Mouse (Mus musculus): Measurements from ENCODE around the gene Tagap.
"Not testable (repeated sequence)": the region's sequence is repeated elsewhere in the genome, so short reads cannot be mapped to it uniquely, and the experiment has no call there.

The Tagap gene

DNA sequence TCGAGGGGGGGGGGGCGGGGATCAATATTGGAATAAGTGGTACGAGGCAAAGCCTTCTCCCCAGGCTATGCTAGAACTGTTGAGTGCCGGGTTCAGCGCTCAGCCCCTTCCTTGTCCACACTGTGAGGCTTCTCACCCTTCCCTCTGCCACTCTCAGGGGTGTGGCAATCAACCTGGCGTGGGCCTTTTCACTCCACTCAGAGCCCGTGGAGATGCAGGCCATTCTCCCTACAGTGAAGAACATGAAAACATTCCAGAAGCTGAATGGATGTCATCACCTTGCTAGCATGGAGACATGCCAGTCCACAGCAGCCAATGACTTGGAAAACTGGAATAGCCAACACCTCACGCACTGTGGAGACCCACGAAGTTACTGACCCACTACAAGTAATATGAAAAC lies 10.0 kb upstream of the Tagap start:
- no peak for DNase-seq

DNA sequence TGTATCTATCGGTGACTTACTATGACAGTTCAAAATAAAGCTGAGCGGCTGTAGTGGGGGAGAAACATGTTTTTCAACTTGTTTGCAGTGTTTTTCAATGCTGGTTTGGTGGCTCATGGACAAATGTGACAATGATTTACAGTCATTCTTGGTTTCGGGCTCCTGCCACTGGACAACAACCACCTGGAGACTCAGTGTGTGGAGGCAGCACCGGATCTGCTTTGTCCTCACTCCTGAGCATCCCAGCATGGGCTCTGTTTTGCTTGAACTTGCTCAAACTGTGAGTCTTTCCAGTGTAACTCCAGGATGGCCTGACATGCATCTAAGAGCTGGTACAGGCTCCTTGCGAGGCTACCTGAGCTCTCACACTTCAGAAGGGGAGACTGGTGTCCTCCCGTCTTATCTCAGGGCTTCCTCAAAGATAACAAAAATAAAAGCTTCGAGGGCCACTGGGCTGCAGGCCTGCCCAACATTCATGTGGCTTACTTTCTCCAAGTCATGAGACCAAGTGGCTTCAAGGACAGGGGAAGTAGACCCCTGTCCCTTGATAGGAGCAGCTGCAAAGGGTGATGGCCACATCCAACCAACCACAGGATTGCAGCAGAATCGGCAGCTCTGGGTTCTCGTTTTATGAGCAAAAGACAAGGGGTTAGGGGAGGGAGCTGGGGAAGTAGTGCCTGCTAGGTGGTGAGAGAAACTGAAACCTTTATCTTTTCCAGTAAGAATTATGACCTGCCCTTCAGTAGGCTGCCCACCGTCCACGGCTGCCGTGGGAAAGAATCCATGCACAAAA lies 8.8 kb upstream of the Tagap start:
- DNase-seq, result no peak

DNA sequence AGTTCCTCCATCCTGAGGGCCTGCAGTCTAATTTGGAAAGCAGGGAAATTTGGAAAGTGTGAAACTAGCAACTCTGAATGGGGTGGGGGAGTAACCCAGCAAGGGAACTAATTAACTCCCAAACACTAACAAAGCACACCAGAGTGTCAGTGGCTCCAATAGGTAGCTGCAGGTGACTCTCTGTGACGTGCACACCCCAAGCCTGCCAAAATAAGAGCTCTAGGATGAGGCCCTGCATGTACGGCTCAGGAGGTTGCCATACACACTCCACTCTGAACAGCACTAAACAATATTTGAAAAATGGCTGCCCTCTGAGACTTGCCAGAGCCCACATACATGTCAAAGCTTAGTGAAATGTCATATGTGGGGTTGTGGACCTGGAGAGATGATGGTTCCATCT lies 7.4 kb upstream of the Tagap start:
- no peak for DNase-seq

- no peak for DNase-seq
Observed at GRCm38 (mm10) chr17:7919209-7919608, 6.6 kb upstream of the Tagap start.

DNA sequence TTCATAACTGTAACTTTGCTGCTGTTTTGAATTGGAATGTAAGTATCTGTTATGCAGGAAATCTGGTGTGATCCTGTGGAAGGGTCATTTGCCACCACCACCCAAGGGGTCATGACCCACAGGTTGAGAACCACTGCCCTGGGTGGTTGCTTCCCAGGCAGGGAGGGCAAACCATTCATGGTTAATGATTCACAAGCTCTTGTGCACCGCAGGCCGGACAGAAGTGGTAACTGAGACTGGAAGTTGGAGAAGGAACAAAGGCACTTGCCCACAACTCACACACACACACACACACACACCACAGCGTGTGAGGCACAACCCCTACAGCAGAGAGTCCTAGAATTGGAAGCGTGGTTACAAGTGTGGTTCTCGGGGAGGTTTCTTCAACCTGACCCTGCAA lies 3.2 kb upstream of the Tagap start:
- DNase-seq, result peak; percentile 57 to 66

- DNase-seq, result no peak
Observed at GRCm38 (mm10) chr17:7924185-7924725, 1.5 kb upstream of the Tagap start.

GRCm38 (mm10) chr17:7927582-7928535 lies 2.1 kb downstream of the Tagap start:
- peak; percentile 74 to 87 for DNase-seq

- DNase-seq, result no peak
Observed at GRCm38 (mm10) chr17:7928662-7929061, 2.9 kb downstream of the Tagap start.

DNA sequence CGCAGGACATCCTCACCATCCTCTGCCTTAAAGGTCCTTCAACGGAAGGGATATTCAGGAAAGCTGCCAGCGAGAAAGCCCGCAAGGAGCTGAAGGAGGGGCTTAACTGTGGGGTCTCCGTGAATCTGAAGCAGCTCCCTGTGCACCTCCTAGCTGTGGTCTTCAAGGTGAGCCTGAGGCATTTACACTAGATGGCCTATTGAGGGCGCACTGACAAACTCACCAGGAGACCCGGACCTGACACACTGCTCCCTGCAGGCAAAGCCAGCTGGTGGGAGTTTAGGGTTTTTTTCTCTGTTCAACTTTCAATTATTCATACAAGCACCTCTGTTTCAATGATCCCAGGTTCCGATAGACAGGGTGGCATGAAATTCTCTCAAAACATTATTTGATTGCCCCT lies 3.5 kb downstream of the Tagap start:
- DNase-seq, result no peak

DNA sequence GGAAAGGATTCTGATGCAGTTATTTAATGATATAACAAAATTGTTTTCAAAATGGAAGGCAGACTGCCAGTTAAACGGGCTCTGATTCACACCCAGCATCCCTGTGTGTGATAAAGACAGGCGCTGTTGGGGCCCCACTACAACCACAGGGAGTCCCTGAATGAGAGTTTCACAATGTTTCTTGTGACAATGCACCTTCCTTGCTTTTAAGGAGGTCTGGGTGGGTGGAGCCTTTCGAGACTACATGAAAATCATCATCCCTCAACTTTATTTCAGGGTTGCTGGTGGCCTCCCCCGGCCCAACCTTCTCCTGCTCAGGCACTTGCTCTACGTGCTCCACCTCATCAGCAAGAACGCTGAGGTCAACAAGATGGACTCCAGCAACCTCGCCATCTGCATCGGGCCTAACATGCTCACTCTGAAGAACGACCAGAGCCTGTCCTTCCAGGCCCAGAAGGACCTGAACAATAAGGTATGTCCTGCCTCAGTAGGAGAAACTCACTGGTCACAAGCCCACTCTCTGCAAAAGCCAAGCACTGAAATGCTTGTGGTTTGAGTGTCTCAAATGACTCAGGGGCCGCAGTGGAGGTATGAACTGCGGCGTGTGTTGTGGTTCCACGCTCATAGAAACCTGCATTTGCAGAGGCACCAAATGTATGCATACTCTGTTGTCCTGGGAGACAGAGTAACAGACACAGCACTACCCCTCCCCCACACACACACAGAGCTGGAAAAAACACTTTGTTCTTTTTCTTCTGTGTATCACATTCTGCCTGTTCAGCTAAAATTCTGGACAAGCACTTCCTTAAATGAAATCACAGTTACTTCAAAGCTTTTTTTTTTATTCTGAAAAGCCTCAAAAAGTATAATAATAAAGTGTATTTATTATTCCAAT lies 5.5 kb downstream of the Tagap start:
- DNase-seq, result no peak

- DNase-seq, result not testable (repeated sequence)
Observed at GRCm38 (mm10) chr17:7932121-7932520, 6.3 kb downstream of the Tagap start.

GRCm38 (mm10) chr17:7939640-7940039 lies 13.8 kb downstream of the Tagap start:
- DNase-seq, result peak in 1 of 2 experiments; percentile 53

- peak; percentile 93 for DNase-seq
Observed at GRCm38 (mm10) chr17:7945117-7946052, 19.6 kb downstream of the Tagap start, which contains the start of gene Rsph3a. Rsph3a (plus strand) TSS chr17:7945614.

- not testable (repeated sequence) for DNase-seq
Observed at GRCm38 (mm10) chr17:7946053-7946627, 20.3 kb downstream of the Tagap start.

- DNase-seq, result not testable (repeated sequence)
Observed at GRCm38 (mm10) chr17:7951333-7951732, 25.5 kb downstream of the Tagap start.

DNA sequence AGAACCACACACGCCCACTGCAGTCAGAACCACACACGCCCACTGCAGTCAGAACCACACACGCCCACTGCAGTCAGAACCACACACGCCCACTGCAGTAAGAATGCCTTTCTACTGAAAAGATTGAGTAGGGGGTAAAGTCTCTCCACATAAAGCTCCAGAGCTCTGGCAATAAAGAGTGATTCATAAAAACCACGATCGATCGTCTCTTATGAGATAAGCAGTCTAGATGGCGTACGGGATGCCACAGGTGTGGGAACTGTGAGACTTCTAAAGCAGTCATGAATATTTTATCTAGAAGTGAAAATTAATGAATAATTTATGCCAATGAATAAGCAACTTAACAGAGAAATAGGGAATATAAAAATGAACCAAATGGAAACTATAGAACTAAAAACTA lies 31.4 kb downstream of the Tagap start:
- not testable (repeated sequence) for DNase-seq

DNA sequence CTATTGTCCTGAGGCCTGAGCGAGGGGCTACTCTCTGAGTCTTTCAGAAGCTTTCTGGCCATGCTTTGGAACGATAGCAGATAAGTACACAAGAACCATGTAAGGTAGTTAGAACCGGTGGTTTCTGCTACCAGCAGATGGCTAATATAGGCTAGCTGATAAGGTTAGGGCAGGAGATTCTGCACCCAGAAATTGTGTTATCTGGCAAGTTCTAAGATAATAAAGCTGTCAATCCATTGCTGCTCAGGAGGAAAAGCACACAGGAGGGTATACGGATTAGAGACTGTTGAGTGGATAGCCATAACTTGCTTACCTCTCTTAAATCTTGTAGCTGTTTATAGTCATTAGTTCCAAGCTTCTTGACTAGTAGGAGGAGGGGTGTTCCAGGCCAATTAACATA lies 37.5 kb downstream of the Tagap start:
- DNase-seq, result not testable (repeated sequence)

GRCm38 (mm10) chr17:7964398-7964797 lies 38.6 kb downstream of the Tagap start:
- not testable (repeated sequence) for DNase-seq

DNA sequence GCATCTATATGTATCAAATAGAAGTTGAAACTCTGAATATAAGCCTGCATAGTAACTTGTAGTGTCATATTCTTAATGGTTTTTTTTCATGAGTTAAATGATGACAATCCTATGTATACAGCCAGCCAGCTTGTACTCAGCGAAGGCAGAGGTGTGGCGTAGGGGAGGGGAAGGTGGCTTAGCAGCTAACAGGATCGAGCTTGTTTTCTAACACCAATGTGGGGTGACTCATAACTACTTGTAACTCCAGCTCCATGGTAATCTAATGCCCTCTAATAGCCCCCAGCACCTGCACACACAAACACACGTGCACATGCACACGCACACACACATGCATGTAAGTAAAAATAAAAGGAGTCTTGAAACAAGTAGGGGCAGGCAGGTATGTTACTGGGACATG lies 42.7 kb downstream of the Tagap start:
- DNase-seq, result not testable (repeated sequence)

GRCm38 (mm10) chr17:7969782-7970181 lies 44.0 kb downstream of the Tagap start:
- not testable (repeated sequence) for DNase-seq

DNA sequence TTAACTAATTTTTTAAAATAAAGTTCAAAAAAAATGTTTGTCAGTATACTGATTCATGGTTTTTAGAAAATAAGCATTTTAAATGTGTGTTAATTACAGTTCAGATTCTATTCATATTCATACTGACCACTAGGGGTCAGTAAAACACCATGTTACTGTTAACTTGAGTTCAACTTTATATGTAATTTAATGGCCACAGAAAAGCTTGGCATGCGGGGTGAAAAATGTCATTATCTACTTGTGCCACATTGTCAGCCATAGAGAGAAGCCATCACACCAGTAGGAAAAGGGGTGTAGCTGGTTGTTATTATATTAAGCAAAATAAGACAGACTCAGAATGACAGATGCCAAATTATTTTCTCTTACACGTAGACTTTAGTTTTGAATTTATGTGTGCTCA lies 57.7 kb downstream of the Tagap start:
- DNase-seq, result not testable (repeated sequence)

Measured in kidney, postnatal 36 days (tissue).